Mouse (Mus musculus) midbrain, embryonic 11.5 days (tissue): ENCODE measurements at regions not wholly inside any gene's neighbourhood (a gene's known extent, or its start where the extent isn't known, plus 50 kb on each side); places are given as distances from the start of the nearest gene placed in this dataset.

ENCODE experiments used
- ATAC-seq: fragments of 200-750 bp; cut with Nextera tagmentation; 2 replicates; pipeline ENCODE4 v1.8.0; 2017; ENCODE audit warnings: moderate TSS enrichment, moderate library complexity; ENCODE audit not compliant: low FRiP score
- DNase-seq: peaks from one replicate; pipeline ENCODE4 v3.0.0; 2015; ENCODE audit warnings: low spot score; ENCODE audit errors: missing footprints
- H3K27ac ChIP-seq: fragments of 300-500 bp; sonication (generic); 2 replicates; pipeline ENCODE4 v1.5.1; 2014; ENCODE audit warnings: low read depth, low read length
- H3K27me3 ChIP-seq: fragments of 300-500 bp; sonication (generic); 2 replicates; pipeline ENCODE4 v1.6.1; 2014; ENCODE audit warnings: mild to moderate bottlenecking, low read length, moderate library complexity, mixed read lengths; ENCODE audit not compliant: control insufficient read depth, insufficient read depth
- H3K36me3 ChIP-seq: fragments of 300-500 bp; sonication (generic); 2 replicates; pipeline ENCODE4 v1.6.1; 2014; ENCODE audit warnings: mild to moderate bottlenecking, low read length, moderate library complexity, mixed read lengths; ENCODE audit not compliant: control insufficient read depth, insufficient read depth
- H3K4me1 ChIP-seq: fragments of 300-500 bp; sonication (generic); 2 replicates; pipeline ENCODE4 v1.6.1; 2014; ENCODE audit warnings: low read length; ENCODE audit not compliant: control insufficient read depth, insufficient read depth
- H3K4me2 ChIP-seq: fragments of 300-500 bp; sonication (generic); 2 replicates; pipeline ENCODE4 v1.6.1; 2014; ENCODE audit warnings: mild to moderate bottlenecking, moderate library complexity
- H3K4me3 ChIP-seq: fragments of 300-500 bp; sonication (generic); 2 replicates; pipeline ENCODE4 v1.5.1; 2014; ENCODE audit warnings: low read depth, low read length
- H3K9ac ChIP-seq: fragments of 300-500 bp; sonication (generic); 2 replicates; pipeline ENCODE4 v1.6.1; 2014; ENCODE audit warnings: low read length
- H3K9me3 ChIP-seq: fragments of 300-500 bp; sonication (generic); 2 replicates; pipeline ENCODE4 v1.6.1; 2016; ENCODE audit warnings: low read length; ENCODE audit not compliant: control insufficient read depth
- WGBS: fragments of 180-500 bp; shearing (Covaris S2); extraction: QIAGEN DNeasy Blood & Tissue Kit; methylation state at CpG from one replicate; pipeline ENCODE4 v1.1.7; 2014; 5-methylcytosine and 5-hydroxymethylcytosine counted together

GRCm38 (mm10) chrX:136321692-136322091 is 51.6 kb downstream of the Bex3 start:
- WGBS, result 11% methylated on average over 3 of the region's 3 CpGs

DNA sequence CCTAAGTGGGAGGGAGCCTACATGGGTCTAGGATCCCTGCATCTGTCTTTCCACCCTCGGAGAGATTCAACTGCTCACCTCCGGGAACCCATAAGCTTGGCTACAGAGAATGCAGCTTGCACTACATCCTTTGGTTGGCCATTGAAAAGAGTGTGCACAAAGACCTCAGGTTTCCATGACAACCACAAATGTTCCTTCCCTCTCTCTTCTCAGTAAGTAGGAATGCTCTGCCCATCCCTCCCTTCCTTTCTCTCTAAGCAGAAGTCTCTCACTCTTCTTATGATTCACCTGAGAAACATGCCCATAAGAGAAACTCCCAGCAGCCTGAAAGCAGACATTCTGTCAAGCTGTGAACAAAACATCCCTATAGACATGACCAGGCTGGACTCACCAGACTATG is 95.8 kb downstream of the Bex3 start:
- no peak for DNase-seq
- H3K4me3 ChIP-seq, result no peak overlapping the region
- 56% methylated on average over 2 of the region's 2 CpGs for WGBS
- H3K9me3 ChIP-seq, result no peaks in the 10 kb centered on the region
- no peaks in the 10 kb centered on the region for H3K27me3 ChIP-seq
- no peak overlapping the region for H3K27ac ChIP-seq
- no peaks in the 10 kb centered on the region for H3K4me1 ChIP-seq
- no peak overlapping the region for H3K4me2 ChIP-seq
- H3K36me3 ChIP-seq, result no peaks in the 10 kb centered on the region
- no peak for ATAC-seq
- H3K9ac ChIP-seq, result no peak overlapping the region

More at GRCm38 (mm10) chrX:136321692-136322091, 51.6 kb downstream of the Bex3 start:
- Histone ChIP-seq H3K4me3 (no peak overlapping the region), H3K9ac (no peak overlapping the region), H3K4me2 (no peak overlapping the region), H3K36me3 (no peaks in the 10 kb centered on the region), H3K9me3 (no peaks in the 10 kb centered on the region), H3K4me1 (no peaks in the 10 kb centered on the region), H3K27ac (no peak overlapping the region), H3K27me3 (no peaks in the 10 kb centered on the region)
- DNase-seq, result peak; percentile 91
- ATAC-seq, result no peak
